Mouse (Mus musculus) C2C12 (cell line): Measurements from ENCODE around the gene Plxnb1. TPM values are rescaled to one million over a fixed set of nuclear protein-coding genes. Genes with fewer than 3 reads are reported as not detected.

ENCODE experiments used
- H3K27me3 ChIP-seq: one replicate; pipeline ENCODE4 v1.6.1; 2011; ENCODE audit not compliant: control insufficient read depth, insufficient read depth, insufficient read length
- H3K36me3 ChIP-seq: one replicate; pipeline ENCODE4 v1.6.1; 2011; ENCODE audit not compliant: control insufficient read depth, insufficient read depth
- H3K4me3 ChIP-seq: one replicate; pipeline ENCODE4 v1.5.1; 2011; ENCODE audit warnings: mild to moderate bottlenecking, control low read depth; ENCODE audit not compliant: poor library complexity, insufficient read depth, severe bottlenecking
- H3K79me2 ChIP-seq: one replicate; pipeline ENCODE4 v1.6.1; 2011; ENCODE audit not compliant: control insufficient read depth, insufficient read depth
- H3K79me3 ChIP-seq: one replicate; pipeline ENCODE4 v1.6.1; 2011; ENCODE audit warnings: low read depth, control low read depth
- H3ac ChIP-seq: one replicate; pipeline ENCODE3; 2011; ENCODE audit warnings: low read depth; ENCODE audit not compliant: control insufficient read depth, insufficient read length
- CEBPB ChIP-seq: IDR thresholded peaks from one replicate; pipeline ENCODE4 v1.6.1; 2011; ENCODE audit warnings: low read depth, mild to moderate bottlenecking, control low read depth, moderate library complexity
- CTCF ChIP-seq: IDR thresholded peaks from one replicate; pipeline ENCODE4 v1.5.1; 2011; ENCODE audit not compliant: control insufficient read depth, insufficient read depth, insufficient read length
- FOSL1 ChIP-seq: IDR thresholded peaks from one replicate; pipeline ENCODE4 v1.8.0; 2011; ENCODE audit warnings: mild to moderate bottlenecking, low read length; ENCODE audit not compliant: poor library complexity, insufficient read depth, severe bottlenecking
- MAX ChIP-seq: IDR thresholded peaks from one replicate; pipeline ENCODE4 v1.6.1; 2011; ENCODE audit warnings: mild to moderate bottlenecking, control low read depth
- MYOD1 ChIP-seq: IDR thresholded peaks from one replicate; pipeline ENCODE4 v1.6.1; 2011; ENCODE audit warnings: low read depth; ENCODE audit not compliant: control insufficient read depth, insufficient read length
- MYOG ChIP-seq: IDR thresholded peaks from one replicate; pipeline ENCODE4 v1.6.1; 2011; ENCODE audit not compliant: control insufficient read depth, insufficient read length; ENCODE audit errors: extremely low read depth
- USF1 ChIP-seq: IDR thresholded peaks from one replicate; pipeline ENCODE4 v1.6.1; 2011; ENCODE audit warnings: low read depth, mild to moderate bottlenecking, control low read depth, moderate library complexity
- polyA plus RNA-seq: library from polyadenylated mRNA; unstranded; fragments of >200 nt; fragmentation: generic; extraction: Trizol; gene quantifications from one replicate; pipeline ENCODE4 v1.2.1, GENCODE M21; 2012; ENCODE audit warnings: missing spikeins

Plxnb1 gene
- polyA plus RNA-seq, 1 experiment, result 9.1 TPM

DNA sequence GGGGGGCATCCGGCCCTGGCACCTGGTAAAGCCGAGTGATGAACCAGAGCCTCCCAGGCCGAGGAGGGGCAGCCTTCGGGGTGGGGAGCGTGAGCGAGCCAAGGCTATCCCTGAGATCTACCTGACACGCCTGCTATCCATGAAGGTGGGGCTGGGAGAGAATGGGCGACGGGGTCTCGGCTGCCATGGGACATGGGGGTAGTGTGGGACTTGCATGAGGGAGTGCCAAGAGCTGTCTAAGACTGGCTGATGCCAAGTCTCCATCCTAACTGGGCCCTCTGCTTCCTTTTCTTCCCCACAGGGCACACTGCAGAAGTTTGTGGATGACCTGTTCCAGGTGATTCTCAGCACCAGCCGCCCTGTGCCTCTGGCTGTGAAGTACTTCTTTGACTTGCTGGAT is 19.1 kb downstream of the Plxnb1 start:
- no peaks in the 10 kb centered on the region for H3K79me3 ChIP-seq
- H3K27me3 ChIP-seq, result no peaks in the 10 kb centered on the region
- H3K4me3 ChIP-seq, result no peak overlapping the region
- no peak for TF ChIP-seq MYOG
- TF ChIP-seq CEBPB, result no peak
- no peak for TF ChIP-seq MAX
- TF ChIP-seq USF1, result no peak
- TF ChIP-seq CTCF, result no peak
- no peak for TF ChIP-seq MYOD1
- peaks cover 7% of the 10 kb centered on the region for H3K36me3 ChIP-seq
- no peak overlapping the region for H3ac ChIP-seq
- no peaks in the 10 kb centered on the region for H3K79me2 ChIP-seq

GRCm38 (mm10) chr9:109114871-109115270 is 19.7 kb downstream of the Plxnb1 start:
- H3K4me3 ChIP-seq, result no peak overlapping the region
- no peaks in the 10 kb centered on the region for H3K79me3 ChIP-seq
- peaks cover 7% of the 10 kb centered on the region for H3K36me3 ChIP-seq
- no peaks in the 10 kb centered on the region for H3K79me2 ChIP-seq
- no peak overlapping the region for H3ac ChIP-seq
- H3K27me3 ChIP-seq, result no peaks in the 10 kb centered on the region
- no peak for TF ChIP-seq FOSL1
- no peak for TF ChIP-seq CEBPB
- no peak for TF ChIP-seq MYOG
- TF ChIP-seq CTCF, result no peak
- no peak for TF ChIP-seq MAX
- TF ChIP-seq MYOD1, result no peak
- no peak for TF ChIP-seq USF1

- Histone ChIP-seq H3K4me3 (no peak overlapping the region), H3K36me3 (peaks cover 7% of the 10 kb centered on the region), H3K79me2 (no peaks in the 10 kb centered on the region), H3K27me3 (no peaks in the 10 kb centered on the region), H3ac (no peak overlapping the region), H3K79me3 (no peaks in the 10 kb centered on the region)
- TF ChIP-seq MYOG (no peak), MAX (no peak), USF1 (no peak), FOSL1 (no peak), MYOD1 (no peak), CEBPB (no peak), CTCF (no peak)
Measured at GRCm38 (mm10) chr9:109116205-109116604, 21.0 kb downstream of the Plxnb1 start.

- H3ac ChIP-seq, result no peak overlapping the region
- no peaks in the 10 kb centered on the region for H3K27me3 ChIP-seq
- no peaks in the 10 kb centered on the region for H3K79me2 ChIP-seq
- peaks cover 7% of the 10 kb centered on the region for H3K36me3 ChIP-seq
- H3K4me3 ChIP-seq, result no peak overlapping the region
- no peak for TF ChIP-seq CTCF
- H3K79me3 ChIP-seq, result no peaks in the 10 kb centered on the region
Measured at GRCm38 (mm10) chr9:109118106-109118505, 22.9 kb downstream of the Plxnb1 start.

- Histone ChIP-seq H3K4me3 (no peak overlapping the region), H3K79me2 (no peaks in the 10 kb centered on the region), H3ac (no peak overlapping the region), H3K79me3 (no peaks in the 10 kb centered on the region), H3K36me3 (no peaks in the 10 kb centered on the region), H3K27me3 (no peaks in the 10 kb centered on the region)
- TF ChIP-seq FOSL1 (no peak), CTCF (no peak), CEBPB (no peak), MYOG (no peak), MAX (no peak), USF1 (no peak), MYOD1 (no peak)
Measured at GRCm38 (mm10) chr9:109119571-109119970, 24.4 kb downstream of the Plxnb1 start.

- TF ChIP-seq CEBPB (no peak), MAX (no peak), MYOD1 (no peak), USF1 (no peak), MYOG (no peak), CTCF (no peak), FOSL1 (no peak)
- Histone ChIP-seq H3K27me3 (no peaks in the 10 kb centered on the region), H3K79me2 (no peaks in the 10 kb centered on the region), H3ac (no peak overlapping the region), H3K4me3 (no peak overlapping the region), H3K79me3 (no peaks in the 10 kb centered on the region), H3K36me3 (no peaks in the 10 kb centered on the region)
Measured at GRCm38 (mm10) chr9:109120956-109121355, 25.8 kb downstream of the Plxnb1 start.
